In genomic region chr15:97224003-97224402, GRCm38 (mm10) we compare ENCODE assay signal across 16 mouse cellular contexts.
"Had no signal": no experiment of that assay in that cellular context is flagged by ENCODE, and none has a peak within 500 bp of the region (broad histone marks: within the 10 kb centered on the region; RNA-seq: fewer than 3 reads in every experiment).

No protein-coding gene starts in this region.

- H3K9ac ChIP-seq: lung, embryonic 14.5 days; midbrain, embryonic 13.5 days; midbrain, embryonic 15.5 days; neural tube, embryonic 13.5 days; neural tube, embryonic 15.5 days had no signal

- H3K27me3 ChIP-seq: midbrain, embryonic 13.5 days; midbrain, embryonic 15.5 days; neural tube, embryonic 13.5 days; neural tube, embryonic 15.5 days had no signal

- H3K4me3 ChIP-seq: midbrain, embryonic 13.5 days; midbrain, embryonic 15.5 days; neural tube, embryonic 13.5 days; neural tube, embryonic 15.5 days had no signal

- H3K27ac ChIP-seq: midbrain, embryonic 13.5 days; midbrain, embryonic 15.5 days; neural tube, embryonic 13.5 days; neural tube, embryonic 15.5 days had no signal

- H3K4me2 ChIP-seq: lung, embryonic 14.5 days; midbrain, embryonic 11.5 days; midbrain, embryonic 13.5 days; midbrain, embryonic 15.5 days; neural tube, embryonic 13.5 days; neural tube, embryonic 15.5 days had no signal

- ATAC-seq: midbrain, embryonic 13.5 days; midbrain, embryonic 15.5 days had no signal

- DNase-seq: lung, postnatal 10 days; lung, postnatal 4 days; retina, postnatal 1 day; right cerebral cortex, adult 18-20 months; right cerebral cortex, postnatal 25 days; right cerebral cortex, postnatal 4 days; spleen, adult 18-20 months; thymus, adult 18-20 months; thymus, postnatal 14 days; thymus, postnatal 36 days had no signal

- H3K4me1 ChIP-seq: midbrain, embryonic 13.5 days; midbrain, embryonic 15.5 days; neural tube, embryonic 13.5 days; neural tube, embryonic 15.5 days had no signal

- H3K36me3 ChIP-seq: midbrain, embryonic 13.5 days; midbrain, embryonic 15.5 days; neural tube, embryonic 13.5 days; neural tube, embryonic 15.5 days had no signal

- H3K9me3 ChIP-seq: midbrain, embryonic 15.5 days; neural tube, embryonic 13.5 days; neural tube, embryonic 15.5 days had no signal
